Mouse (Mus musculus) B cell, adult 62 days (primary cell): Measurements from ENCODE around the gene Secisbp2l. TPM values are rescaled to one million over a fixed set of nuclear protein-coding genes. Genes with fewer than 3 reads are reported as not detected.

ENCODE experiments used
- total RNA-seq: library from RNA; stranded (reverse); gene quantifications from 4 replicates; pipeline ENCODE4 v1.2.4, GENCODE M21; 2023

Gene Secisbp2l
- 51.0 to 54.8 TPM (median 51.9 TPM) in 4 replicates for total RNA-seq

DNA sequence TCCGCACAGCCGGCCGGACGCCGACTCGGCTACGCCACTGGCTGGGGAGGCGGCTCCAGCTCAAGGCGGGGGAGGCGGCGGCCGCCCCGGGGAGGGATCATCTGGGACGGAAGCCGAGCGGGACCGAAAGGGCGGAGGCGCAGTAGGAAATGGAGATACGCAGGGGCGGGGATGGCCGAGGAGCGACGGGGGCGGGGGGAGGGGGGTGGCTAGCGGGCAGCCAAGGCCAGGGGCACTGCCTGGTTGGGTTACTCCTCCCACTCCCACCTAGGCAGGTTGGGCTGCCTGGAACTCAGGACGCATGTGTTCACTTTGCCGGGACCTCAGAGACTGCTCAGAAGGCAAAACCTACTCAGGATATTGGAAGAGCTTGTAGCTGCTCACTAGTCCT, at the start of gene Secisbp2l:
Gene Secisbp2l (minus strand): TSS at position 152 of the 391 bp plus-strand sequence.

DNA sequence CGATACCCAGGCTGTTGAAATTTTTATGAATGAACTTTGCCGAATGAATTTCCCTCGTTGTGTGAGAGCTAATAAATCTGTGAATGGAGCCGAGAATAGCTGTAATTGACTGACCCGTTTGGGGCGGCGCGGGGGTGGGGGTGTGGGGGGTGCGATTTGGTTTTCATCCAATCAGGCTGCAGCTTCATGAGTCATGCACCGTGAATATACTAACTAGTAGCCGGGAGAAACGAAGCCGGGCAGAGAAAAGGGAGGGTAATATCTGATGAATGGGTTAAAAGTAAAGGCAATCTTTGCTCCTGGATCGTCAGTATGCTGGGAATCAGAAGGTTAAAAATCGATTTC, 58.6 kb downstream of the Secisbp2l start, which contains the start of gene Shc4:
Gene Shc4 (minus strand): TSS at position 63 of the 345 bp plus-strand sequence.

Other genes starting within 250 kb of the Secisbp2l start
- gene Cep152, start 157.8 kb downstream of the Secisbp2l start, total RNA-seq: 19.7 to 21.2 TPM (median 20.1 TPM) in 4 replicates
- gene Eid1, start 109.8 kb downstream of the Secisbp2l start, total RNA-seq: 33.3 to 41.6 TPM (median 35.1 TPM) in 4 replicates
- gene Shc4, start 58.7 kb downstream of the Secisbp2l start, total RNA-seq: 0.21 to 0.29 TPM in 2 of 4 replicates, not detected in the others
- 20.2 to 28.6 TPM (median 21.9 TPM) in 4 replicates for gene Galk2, start 76.2 kb upstream of the Secisbp2l start, total RNA-seq
- 57.7 to 85.6 TPM (median 68.6 TPM) in 4 replicates for gene Cops2, start 76.3 kb upstream of the Secisbp2l start, total RNA-seq